23 mouse cellular contexts compared by ENCODE assay signal in genomic region chr17:56542736-56543135, GRCm38 (mm10). TPM values are rescaled to one million over a fixed set of nuclear protein-coding genes. Genes with fewer than 3 reads are reported as not detected.
A peak's percentile ranks its signal among the peaks of the same experiment; 100 is the strongest.
DNase-seq lines count a peak whose midpoint lies in the region; ATAC-seq lines count a peak whose summit lies in the region.
"Had no signal": no experiment of that assay in that cellular context is flagged by ENCODE, and none has a peak within 500 bp of the region (broad histone marks: within the 10 kb centered on the region; RNA-seq: fewer than 3 reads in every experiment).

No protein-coding gene starts in this region.

- WGBS in liver, embryonic 11.5 days, result 56% methylated on average over 8 of the region's 8 CpGs
- WGBS in liver, embryonic 12.5 days (ENCODE audit: insufficient replicate concordance), result 48% methylated on average over 8 of the region's 8 CpGs
- WGBS in forebrain, embryonic 11.5 days, result 25% methylated on average over 8 of the region's 8 CpGs
- 56% methylated on average over 8 of the region's 8 CpGs for WGBS in limb, embryonic 10.5 days
- WGBS in heart, embryonic 12.5 days, result 44% methylated on average over 8 of the region's 8 CpGs

- H3K27me3 ChIP-seq in liver, embryonic 11.5 days (replicated peaks; ENCODE audit: control insufficient read depth, insufficient read depth, low read length), result no peaks in the 10 kb centered on the region; the same call in 1 of the 2 replicates
- peaks cover 19% of the 10 kb centered on the region; the same call in 1 of the 2 replicates for H3K27me3 ChIP-seq in liver, embryonic 12.5 days (replicated peaks)
- H3K27me3 ChIP-seq in forebrain, embryonic 11.5 days (ENCODE audit: control insufficient read depth, insufficient read depth, low read length), result no peaks in the 10 kb centered on the region
- H3K27me3 ChIP-seq in limb, embryonic 10.5 days (ENCODE audit: low read depth, poor library complexity, severe bottlenecking), result 0 out of 2 replicates have a peak, but pooled peaks cover 6% of the 10 kb centered on the region
- peaks cover 12% of the 10 kb centered on the region; the same call in 1 of the 2 replicates for H3K27me3 ChIP-seq in heart, embryonic 12.5 days (replicated peaks)
- H3K27me3 ChIP-seq: embryonic facial prominence, embryonic 12.5 days had no signal

- no peak overlapping the region for H3K4me3 ChIP-seq in liver, embryonic 11.5 days (ENCODE audit: low read depth, low read length)
- H3K4me3 ChIP-seq in liver, embryonic 12.5 days, result no peak overlapping the region
- H3K4me3 ChIP-seq in forebrain, embryonic 11.5 days (ENCODE audit: low read depth, low read length), result no peak overlapping the region
- no peak overlapping the region for H3K4me3 ChIP-seq in limb, embryonic 10.5 days
- no peak overlapping the region for H3K4me3 ChIP-seq in heart, embryonic 12.5 days
- H3K4me3 ChIP-seq: embryonic facial prominence, embryonic 12.5 days had no signal

- H3K4me1 ChIP-seq in liver, embryonic 11.5 days (replicated peaks; ENCODE audit: control insufficient read depth, insufficient read depth, low read length), result no peaks in the 10 kb centered on the region
- H3K4me1 ChIP-seq in liver, embryonic 12.5 days, result peaks cover 6% of the 10 kb centered on the region; the same call in 1 of the 2 replicates
- H3K4me1 ChIP-seq in forebrain, embryonic 11.5 days (replicated peaks; ENCODE audit: control insufficient read depth, insufficient read depth, low read length), result peaks cover 7% of the 10 kb centered on the region
- H3K4me1 ChIP-seq in limb, embryonic 10.5 days, result 0 out of 2 replicates have a peak, but pooled peaks cover 6% of the 10 kb centered on the region
- peaks cover 12% of the 10 kb centered on the region; the same call in 1 of the 2 replicates for H3K4me1 ChIP-seq in heart, embryonic 12.5 days (replicated peaks)
- H3K4me1 ChIP-seq: embryonic facial prominence, embryonic 12.5 days had no signal

- no peaks in the 10 kb centered on the region for H3K9me3 ChIP-seq in liver, embryonic 11.5 days (ENCODE audit: control insufficient read depth, low read length)
- H3K9me3 ChIP-seq in liver, embryonic 12.5 days (replicated peaks), result no peaks in the 10 kb centered on the region
- no peaks in the 10 kb centered on the region for H3K9me3 ChIP-seq in forebrain, embryonic 11.5 days (ENCODE audit: control insufficient read depth, low read length)
- no peaks in the 10 kb centered on the region for H3K9me3 ChIP-seq in limb, embryonic 10.5 days (replicated peaks)
- H3K9me3 ChIP-seq in heart, embryonic 12.5 days (replicated peaks), result no peaks in the 10 kb centered on the region
- H3K9me3 ChIP-seq: embryonic facial prominence, embryonic 12.5 days had no signal

- no peak overlapping the region for H3K27ac ChIP-seq in liver, embryonic 11.5 days (ENCODE audit: low read depth, low read length)
- no peak overlapping the region for H3K27ac ChIP-seq in liver, embryonic 12.5 days
- peak overlapping the region; percentile 15; the same call in 1 of the 2 replicates for H3K27ac ChIP-seq in forebrain, embryonic 11.5 days (ENCODE audit: low read depth, low read length)
- no peak overlapping the region for H3K27ac ChIP-seq in limb, embryonic 10.5 days
- H3K27ac ChIP-seq in heart, embryonic 12.5 days (ENCODE audit: poor library complexity, severe bottlenecking), result no peak overlapping the region
- H3K27ac ChIP-seq: embryonic facial prominence, embryonic 12.5 days had no signal

- no peak for ATAC-seq in liver, embryonic 11.5 days (replicated peaks; ENCODE audit: low FRiP score)
- no peak for ATAC-seq in liver, embryonic 12.5 days
- no peak for ATAC-seq in forebrain, embryonic 11.5 days (replicated peaks; ENCODE audit: low FRiP score)
- ATAC-seq in heart, embryonic 12.5 days (ENCODE audit: insufficient number of reproducible peaks, low FRiP score), result no peak
- ATAC-seq: activated CD4-positive, CD25-positive, alpha-beta regulatory T cell, adult 4 months; intestine, embryonic 16.5 days had no signal

- DNase-seq in cerebellum, adult 9-10 months, result peak; percentile 4
- DNase-seq in cerebellum, postnatal 14 days, result no peak
- peak; percentile 22 for DNase-seq in liver, embryonic 11.5 days (ENCODE audit: low spot score)
- DNase-seq in forebrain, embryonic 11.5 days (ENCODE audit: low spot score), result peak; percentile 52
- peak; percentile 26 for DNase-seq in limb, embryonic 10.5 days (ENCODE audit: low spot score)
- DNase-seq in adrenal gland, adult 8-10 months, result no peak
- DNase-seq: cerebellum, postnatal 36 days; heart, adult 18-20 months; kidney, postnatal 10 days; lung, adult 18-20 months; lung, postnatal 36 days; thymus, postnatal 36 days had no signal

- no peaks in the 10 kb centered on the region for H3K36me3 ChIP-seq in liver, embryonic 11.5 days (ENCODE audit: control insufficient read depth, insufficient read depth, low read length)
- H3K36me3 ChIP-seq in liver, embryonic 12.5 days, result no peaks in the 10 kb centered on the region
- no peaks in the 10 kb centered on the region for H3K36me3 ChIP-seq in forebrain, embryonic 11.5 days (ENCODE audit: control insufficient read depth, insufficient read depth, low read length)
- no peaks in the 10 kb centered on the region for H3K36me3 ChIP-seq in limb, embryonic 10.5 days
- no peaks in the 10 kb centered on the region for H3K36me3 ChIP-seq in heart, embryonic 12.5 days
- H3K36me3 ChIP-seq: embryonic facial prominence, embryonic 12.5 days had no signal

- H3K4me2 ChIP-seq in liver, embryonic 11.5 days, result no peak overlapping the region
- no peak overlapping the region for H3K4me2 ChIP-seq in liver, embryonic 12.5 days
- no peak overlapping the region for H3K4me2 ChIP-seq in forebrain, embryonic 11.5 days (ENCODE audit: low read depth, low read length, severe bottlenecking)
- H3K4me2 ChIP-seq in heart, embryonic 12.5 days, result no peak overlapping the region
- H3K4me2 ChIP-seq: embryonic facial prominence, embryonic 12.5 days had no signal

- no peak overlapping the region for H3K9ac ChIP-seq in liver, embryonic 11.5 days (ENCODE audit: low read depth, low read length)
- H3K9ac ChIP-seq in liver, embryonic 12.5 days, result no peak overlapping the region
- no peak overlapping the region for H3K9ac ChIP-seq in forebrain, embryonic 11.5 days (ENCODE audit: low read length)
- no peak overlapping the region for H3K9ac ChIP-seq in heart, embryonic 12.5 days
- H3K9ac ChIP-seq: embryonic facial prominence, embryonic 12.5 days had no signal

RNA-seq across cellular contexts. Expression of gene Gm20219, which starts 11.5 kb away (rescaled TPM):
- 0.44 and 0.70 TPM in 2 replicates for polyA plus RNA-seq in liver, embryonic 11.5 days (2014; fragmentation: Nextera tagmentation; extraction: Ambion mirVana)
- 0.20 and 0.25 TPM in 2 replicates for polyA plus RNA-seq in liver, embryonic 12.5 days (2016; fragmentation: Nextera tagmentation; extraction: Ambion mirVana)
- 1.1 and 1.3 TPM in 2 replicates for polyA plus RNA-seq in forebrain, embryonic 11.5 days (2014; fragmentation: Nextera tagmentation; extraction: Ambion mirVana)
- polyA plus RNA-seq in limb, embryonic 10.5 days (2016; fragmentation: Nextera tagmentation; extraction: Ambion mirVana), result 0.58 and 1.3 TPM in 2 replicates
- polyA plus RNA-seq in heart, embryonic 12.5 days (2016; fragmentation: Nextera tagmentation; extraction: Ambion mirVana), result 0.35 and 0.40 TPM in 2 replicates
- total RNA-seq in adrenal gland, adult 8-10 months (2022), result 1 to 10 TPM in 2 of 4 experiments, under 1 TPM in 2; 0.73 to 2.1 (median 1.1) TPM

RNA-seq across cellular contexts. Expression of gene Znrf4, which starts 30.5 kb away (rescaled TPM):
- polyA plus RNA-seq in liver, embryonic 11.5 days (2014; fragmentation: Nextera tagmentation; extraction: Ambion mirVana), result not detected in 2 replicates
- polyA plus RNA-seq in liver, embryonic 12.5 days (2016; fragmentation: Nextera tagmentation; extraction: Ambion mirVana), result not detected in 2 replicates
- not detected in 2 replicates for polyA plus RNA-seq in forebrain, embryonic 11.5 days (2014; fragmentation: Nextera tagmentation; extraction: Ambion mirVana)
- not detected in 2 replicates for polyA plus RNA-seq in limb, embryonic 10.5 days (2016; fragmentation: Nextera tagmentation; extraction: Ambion mirVana)
- not detected in 2 replicates for polyA plus RNA-seq in heart, embryonic 12.5 days (2016; fragmentation: Nextera tagmentation; extraction: Ambion mirVana)
- not detected for total RNA-seq in adrenal gland, adult 8-10 months (2022)
- total RNA-seq: adrenal gland, postnatal 4 days; gastrocnemius, adult 18-20 months; heart, adult 18-20 months; layer of hippocampus, postnatal 10 days; neutrophil, adult 5-6 weeks had no signal
- polyA plus RNA-seq: activated CD4-positive, CD25-positive, alpha-beta regulatory T cell, adult 4 months; embryonic facial prominence, embryonic 12.5 days; heart, embryonic 16.5 days; intestine, embryonic 16.5 days; limb, embryonic 11.5 days had no signal

RNA-seq across cellular contexts. Expression of gene Safb2, which starts 41.6 kb away (rescaled TPM):
- polyA plus RNA-seq in liver, embryonic 11.5 days (2014; fragmentation: Nextera tagmentation; extraction: Ambion mirVana), result 64.5 and 75.5 TPM in 2 replicates
- polyA plus RNA-seq in liver, embryonic 12.5 days (2016; fragmentation: Nextera tagmentation; extraction: Ambion mirVana), result 58.9 and 63.6 TPM in 2 replicates
- 74.7 and 75.0 TPM in 2 replicates for polyA plus RNA-seq in forebrain, embryonic 11.5 days (2014; fragmentation: Nextera tagmentation; extraction: Ambion mirVana)
- 91.7 and 110 TPM in 2 replicates for polyA plus RNA-seq in limb, embryonic 10.5 days (2016; fragmentation: Nextera tagmentation; extraction: Ambion mirVana)
- 61.1 and 61.2 TPM in 2 replicates for polyA plus RNA-seq in heart, embryonic 12.5 days (2016; fragmentation: Nextera tagmentation; extraction: Ambion mirVana)
- 100 to 1,000 TPM in 3 of 4 experiments, 10 to 100 TPM in 1; 79.7 to 193 (median 154) TPM for total RNA-seq in adrenal gland, adult 8-10 months (2022)

RNA-seq across cellular contexts. Expression of gene Safb, which starts 41.9 kb away (rescaled TPM):
- 93.1 and 96.5 TPM in 2 replicates for polyA plus RNA-seq in liver, embryonic 11.5 days (2014; fragmentation: Nextera tagmentation; extraction: Ambion mirVana)
- polyA plus RNA-seq in liver, embryonic 12.5 days (2016; fragmentation: Nextera tagmentation; extraction: Ambion mirVana), result 73.6 and 79.1 TPM in 2 replicates
- polyA plus RNA-seq in forebrain, embryonic 11.5 days (2014; fragmentation: Nextera tagmentation; extraction: Ambion mirVana), result 145 and 154 TPM in 2 replicates
- polyA plus RNA-seq in limb, embryonic 10.5 days (2016; fragmentation: Nextera tagmentation; extraction: Ambion mirVana), result 161 and 183 TPM in 2 replicates
- 93.1 and 101 TPM in 2 replicates for polyA plus RNA-seq in heart, embryonic 12.5 days (2016; fragmentation: Nextera tagmentation; extraction: Ambion mirVana)
- 100 to 1,000 TPM in 3 of 4 experiments, 10 to 100 TPM in 1; 87.8 to 184 (median 132) TPM for total RNA-seq in adrenal gland, adult 8-10 months (2022)

Comparison
In these comparisons a context has a peak if more than half of its experiments do, and no peak if none do; other contexts are left out.
1. DNase-seq: peak in cerebellum, adult 9-10 months (single experiment), liver, embryonic 11.5 days (single experiment), forebrain, embryonic 11.5 days (single experiment) and limb, embryonic 10.5 days (single experiment); none in cerebellum, postnatal 14 days (0 of 2) and adrenal gland, adult 8-10 months (single experiment).